In genomic region chr15:98776280-98777004, GRCm38 (mm10) we compare ENCODE assay signal across 8 mouse cellular contexts. TPM values are rescaled to one million over a fixed set of nuclear protein-coding genes. Genes with fewer than 3 reads are reported as not detected.
DNase-seq lines count a peak whose midpoint lies in the region; ATAC-seq and TF ChIP-seq lines count a peak whose summit lies in the region.
"Had no signal": no experiment of that assay in that cellular context is flagged by ENCODE, and none has a peak within 500 bp of the region (broad histone marks: within the 10 kb centered on the region; RNA-seq: fewer than 3 reads in every experiment).

No protein-coding gene starts in this region.

- dilution Hi-C loops in CH12.LX (cut with MboI; ENCODE audit: extremely low pct_ligation_motif_present, extremely low pct_unique_long_range_greater_than_20kb, low sequenced_read_pairs) = no loop called here

- H3K27me3 ChIP-seq in C2C12 (ENCODE audit: control insufficient read depth, insufficient read depth, insufficient read length) (no peaks in the 10 kb centered on the region), CH12.LX (replicated peaks) (peaks cover 2% of the 10 kb centered on the region)
- H3K27me3 ChIP-seq in midbrain, embryonic 15.5 days (replicated peaks) = peaks cover 99% of the 10 kb centered on the region

- under 1% methylated on average over 60 of the region's 62 CpGs for WGBS in midbrain, embryonic 15.5 days

- ATAC-seq in granulocyte monocyte progenitor cell, adult 5-6 weeks (replicated peaks; ENCODE audit: poor library complexity, severe bottlenecking) = peak; percentile 47
- 0 out of 2 replicates have a peak, but pooled peaks have one; percentile 56 for ATAC-seq in midbrain, embryonic 15.5 days (replicated peaks)

- peak overlapping the region; percentile 83 for H3K27ac ChIP-seq in CH12.LX (ENCODE audit: insufficient read depth, low read depth)
- H3K27ac ChIP-seq in midbrain, embryonic 15.5 days = no peak overlapping the region

- peaks cover 15 to 59% of the 10 kb centered on the region in 2 experiments for H3K4me1 ChIP-seq in CH12.LX (ENCODE audit: control insufficient read depth in 1 of 2, insufficient read depth in 2 of 2)
- H3K4me1 ChIP-seq in midbrain, embryonic 15.5 days = peaks cover 36% of the 10 kb centered on the region

- H3K9me3 ChIP-seq in CH12.LX (replicated peaks; ENCODE audit: low read length) = no peaks in the 10 kb centered on the region
- no peaks in the 10 kb centered on the region for H3K9me3 ChIP-seq in midbrain, embryonic 15.5 days

- peak; percentile 61; the same call in 1 of the 2 replicates for TF ChIP-seq POLR2A in CH12.LX (IDR thresholded peaks at IDR 0.05; ENCODE audit: low read depth, low read length)

- H3K4me3 ChIP-seq in C2C12 (ENCODE audit: insufficient read depth, poor library complexity, severe bottlenecking) = peak overlapping the region; percentile 63
- H3K4me3 ChIP-seq in CH12.LX (replicated peaks in 1 of 3; ENCODE audit: low read depth in 2 of 3, low read length in 2 of 3, poor library complexity in 1 of 3) = peak overlapping the region; percentile 57 to 64 (median 62)
- H3K4me3 ChIP-seq in midbrain, embryonic 15.5 days = peak overlapping the region; percentile 19

- H3K36me3 ChIP-seq in C2C12 (ENCODE audit: control insufficient read depth, insufficient read depth) = peaks cover 34% of the 10 kb centered on the region
- H3K36me3 ChIP-seq in CH12.LX (replicated peaks in 1 of 2; ENCODE audit: control insufficient read depth in 1 of 2, insufficient read depth in 1 of 2, low read length in 1 of 2) = peaks cover 9 to 29% of the 10 kb centered on the region in 2 experiments
- H3K36me3 ChIP-seq in midbrain, embryonic 15.5 days (replicated peaks) = no peaks in the 10 kb centered on the region

- H3K79me2 ChIP-seq in C2C12 (ENCODE audit: control insufficient read depth, insufficient read depth) = peaks cover 23% of the 10 kb centered on the region
- no peaks in the 10 kb centered on the region for H3K79me2 ChIP-seq in CH12.LX (replicated peaks; ENCODE audit: control insufficient read depth, extremely low read depth, insufficient read depth, poor library complexity, severe bottlenecking)

- no peak; the same call in none of the 2 replicates for TF ChIP-seq RAD21 in CH12.LX (IDR thresholded peaks at IDR 0.05; ENCODE audit: low read depth, low read length)

- TF ChIP-seq CTCF in C2C12 (IDR thresholded peaks at IDR 0.05; ENCODE audit: control insufficient read depth, insufficient read depth, insufficient read length) (peak; percentile 75), CH12.LX (conservative IDR thresholded peaks at IDR 0.05 in 1 of 2, IDR thresholded peaks at IDR 0.05 in 1 of 2; ENCODE audit: low read depth in 2 of 2, low read length in 2 of 2) (peak in 1 of 2 experiments; percentile 48; a peak in 2 of 4 replicates)

- H3K79me3 ChIP-seq in C2C12 (ENCODE audit: low read depth) = peaks cover 4% of the 10 kb centered on the region

- peak overlapping the region; percentile 67 for H3K4me2 ChIP-seq in CH12.LX (ENCODE audit: insufficient read depth, low read depth, poor library complexity, severe bottlenecking)
- peak overlapping the region; percentile 31 for H3K4me2 ChIP-seq in midbrain, embryonic 15.5 days

- peak; percentile 73 for TF ChIP-seq EP300 in CH12.LX (IDR thresholded peaks at IDR 0.05; ENCODE audit: low read length)

- in situ Hi-C loops in CH12.LX (cut with MboI; ENCODE audit: low pct_ligation_motif_present, low pct_unique_long_range_greater_than_20kb, low sequenced_read_pairs) = no loop called here

- peak overlapping the region; percentile 42 for H3K9ac ChIP-seq in CH12.LX (ENCODE audit: insufficient read depth, low read depth)
- no peak overlapping the region for H3K9ac ChIP-seq in midbrain, embryonic 15.5 days

- H3ac ChIP-seq in C2C12 (ENCODE audit: control insufficient read depth, insufficient read length, low read depth) = no peak overlapping the region

- DNase-seq in CH12.LX (ENCODE audit: extremely low read depth) = peak; percentile 84
- peak; percentile 27 to 61 for DNase-seq in kidney, postnatal 36 days
- no peak for DNase-seq in cerebellum, adult 11 months
- DNase-seq in layer of hippocampus, adult 9-11 months = no peak

TF ChIP-seq in C2C12, 6 proteins besides CTCF, POLR2A, EP300 and RAD21:
- TF ChIP-seq MYOG (IDR thresholded peaks at IDR 0.05; ENCODE audit: control insufficient read depth, extremely low read depth, insufficient read length) = no peak
- TF ChIP-seq MYOD1 (IDR thresholded peaks at IDR 0.05; ENCODE audit: control insufficient read depth, insufficient read length, low read depth) = no peak
- no peak for TF ChIP-seq USF1 (IDR thresholded peaks at IDR 0.05; ENCODE audit: low read depth)
- TF ChIP-seq MAX (IDR thresholded peaks at IDR 0.05) = no peak
- no peak for TF ChIP-seq CEBPB (IDR thresholded peaks at IDR 0.05; ENCODE audit: low read depth)
- TF ChIP-seq FOSL1 (IDR thresholded peaks at IDR 0.05; ENCODE audit: insufficient read depth, low read length, poor library complexity, severe bottlenecking) = no peak
TF ChIP-seq in C2C12: peak in this region for 0.

TF ChIP-seq in CH12.LX, 34 proteins besides CTCF, POLR2A, EP300 and RAD21 (continues in another document):
- TF ChIP-seq TCF12 (IDR thresholded peaks at IDR 0.05; ENCODE audit: low read depth, low read length) (peak; percentile 97), CHD2 (IDR thresholded peaks at IDR 0.05; ENCODE audit: low read length) (peak; percentile 60), ZMIZ1 (IDR thresholded peaks at IDR 0.05; ENCODE audit: low read depth, low read length) (peak; percentile 80), IRF4 (IDR thresholded peaks at IDR 0.05; ENCODE audit: low read depth, low read length) (peak; percentile 81), SIN3A (IDR thresholded peaks at IDR 0.05; ENCODE audit: low read length) (peak; percentile 77), E2F4 (IDR thresholded peaks at IDR 0.05; ENCODE audit: insufficient replicate concordance, low read depth, low read length) (0 out of 2 replicates have a peak, but pooled peaks have one; percentile 51), MXI1 (IDR thresholded peaks at IDR 0.05; ENCODE audit: low read depth, low read length) (peak; percentile 67; the same call in 1 of the 2 replicates), JUN (IDR thresholded peaks at IDR 0.05; ENCODE audit: insufficient read depth, low read depth, low read length) (no peak), HCFC1 (IDR thresholded peaks at IDR 0.05; ENCODE audit: low read depth, low read length) (peak; percentile 33; the same call in 1 of the 2 replicates), MAX (IDR thresholded peaks at IDR 0.05; ENCODE audit: low read length) (peak; percentile 60), KAT2A (IDR thresholded peaks at IDR 0.05; ENCODE audit: insufficient replicate concordance, low read length) (no peak), GABPA (IDR thresholded peaks at IDR 0.05; ENCODE audit: insufficient replicate concordance, low read depth, low read length) (no peak), TBP (conservative IDR thresholded peaks at IDR 0.05; ENCODE audit: low read depth, low read length) (no peak), ELF1 (IDR thresholded peaks at IDR 0.05; ENCODE audit: low read depth, low read length) (peak; percentile 66; the same call in 1 of the 2 replicates), MYC (IDR thresholded peaks at IDR 0.05; ENCODE audit: low read depth, low read length) (no peak), ZNF384 (IDR thresholded peaks at IDR 0.05; ENCODE audit: low read depth, low read length) (no peak; the same call in 1 of the 2 replicates), UBTF (IDR thresholded peaks at IDR 0.05; ENCODE audit: low read depth, low read length) (peak; percentile 98; the same call in 1 of the 2 replicates)

RNA-seq across cellular contexts. Expression of gene Wnt10b, which starts 1.5 kb away (rescaled TPM):
- polyA plus RNA-seq in C2C12 (2012; fragmentation: generic; extraction: Trizol) (14.5 TPM), CH12.LX (2012; ENCODE audit: insufficient read length, low read depth) (56.2 and 58.0 TPM in 2 replicates)
- total RNA-seq in CH12.LX (2012; rRNA removed) (19.1 and 25.4 TPM in 2 replicates), CH12.LX (2014; rRNA removed) (61.6 and 64.4 TPM in 2 replicates)
- 0.47 TPM in 1 of 2 replicates, not detected in the other for total RNA-seq in granulocyte monocyte progenitor cell, adult 5-6 weeks (2014; fragmentation: Nextera tagmentation)
- total RNA-seq in granulocyte monocyte progenitor cell, adult 5-6 weeks (2017) = 0.26 TPM in 1 of 2 replicates, not detected in the other
- 0.17 TPM in 1 of 2 replicates, not detected in the other for polyA plus RNA-seq in midbrain, embryonic 15.5 days (2015; fragmentation: Nextera tagmentation; extraction: Ambion mirVana)

RNA-seq across cellular contexts. Expression of gene Wnt1, which starts 13.2 kb away (rescaled TPM):
- polyA plus RNA-seq in C2C12 (2012; fragmentation: generic; extraction: Trizol) (0.09 TPM), CH12.LX (2012; ENCODE audit: insufficient read length, low read depth) (not detected in 2 replicates)
- total RNA-seq in CH12.LX (2012; rRNA removed) (not detected in 2 replicates), CH12.LX (2014; rRNA removed) (not detected in 2 replicates)
- not detected in 2 replicates for total RNA-seq in granulocyte monocyte progenitor cell, adult 5-6 weeks (2014; fragmentation: Nextera tagmentation)
- total RNA-seq in granulocyte monocyte progenitor cell, adult 5-6 weeks (2017) = not detected in 2 replicates
- 2.0 and 2.9 TPM in 2 replicates for polyA plus RNA-seq in midbrain, embryonic 15.5 days (2015; fragmentation: Nextera tagmentation; extraction: Ambion mirVana)
- total RNA-seq: heart, postnatal 14 days had no signal

RNA-seq across cellular contexts. Expression of gene Arf3, which starts 13.4 kb away (rescaled TPM):
- polyA plus RNA-seq in C2C12 (2012; fragmentation: generic; extraction: Trizol) (126 TPM), CH12.LX (2012; ENCODE audit: insufficient read length, low read depth) (158 and 182 TPM in 2 replicates)
- total RNA-seq in CH12.LX (2012; rRNA removed) (32.5 and 33.8 TPM in 2 replicates), CH12.LX (2014; rRNA removed) (33.9 and 41.0 TPM in 2 replicates)
- total RNA-seq in granulocyte monocyte progenitor cell, adult 5-6 weeks (2014; fragmentation: Nextera tagmentation) = 39.0 and 41.4 TPM in 2 replicates
- total RNA-seq in granulocyte monocyte progenitor cell, adult 5-6 weeks (2017) = 29.9 and 32.7 TPM in 2 replicates
- polyA plus RNA-seq in midbrain, embryonic 15.5 days (2015; fragmentation: Nextera tagmentation; extraction: Ambion mirVana) = 103 and 106 TPM in 2 replicates

RNA-seq across cellular contexts. Expression of gene Ddn, which starts 32.8 kb away (rescaled TPM):
- polyA plus RNA-seq in C2C12 (2012; fragmentation: generic; extraction: Trizol) (0.11 TPM), CH12.LX (2012; ENCODE audit: insufficient read length, low read depth) (0.08 TPM in 1 of 2 replicates, not detected in the other)
- total RNA-seq in CH12.LX (2012; rRNA removed) (0.04 TPM in 1 of 2 replicates, not detected in the other), CH12.LX (2014; rRNA removed) (not detected in 2 replicates)
- total RNA-seq in granulocyte monocyte progenitor cell, adult 5-6 weeks (2014; fragmentation: Nextera tagmentation) = not detected in 2 replicates
- not detected in 2 replicates for total RNA-seq in granulocyte monocyte progenitor cell, adult 5-6 weeks (2017)
- 0.52 and 0.81 TPM in 2 replicates for polyA plus RNA-seq in midbrain, embryonic 15.5 days (2015; fragmentation: Nextera tagmentation; extraction: Ambion mirVana)

RNA-seq across cellular contexts. Expression of gene Fkbp11, which starts 48.4 kb away (rescaled TPM):
- polyA plus RNA-seq in C2C12 (2012; fragmentation: generic; extraction: Trizol) (103 TPM), CH12.LX (2012; ENCODE audit: insufficient read length, low read depth) (22.2 and 27.6 TPM in 2 replicates)
- total RNA-seq in CH12.LX (2012; rRNA removed) (75.0 and 132 TPM in 2 replicates), CH12.LX (2014; rRNA removed) (21.0 and 23.4 TPM in 2 replicates)
- total RNA-seq in granulocyte monocyte progenitor cell, adult 5-6 weeks (2014; fragmentation: Nextera tagmentation) = 37.6 and 39.9 TPM in 2 replicates
- 63.8 and 66.3 TPM in 2 replicates for total RNA-seq in granulocyte monocyte progenitor cell, adult 5-6 weeks (2017)
- 3.8 and 4.6 TPM in 2 replicates for polyA plus RNA-seq in midbrain, embryonic 15.5 days (2015; fragmentation: Nextera tagmentation; extraction: Ambion mirVana)

Comparison
In these comparisons a context has a peak if more than half of its experiments do, and no peak if none do; other contexts are left out.
1. DNase-seq: peak in CH12.LX (single experiment) and kidney, postnatal 36 days (2 of 2); none in cerebellum, adult 11 months (single experiment) and layer of hippocampus, adult 9-11 months (single experiment).
2. RNA of gene Wnt10b, which starts 1.5 kb away (polyA plus RNA-seq): 56.2 to 58.0 TPM in CH12.LX and 14.5 TPM in C2C12 (single experiment); 0.17 TPM in midbrain, embryonic 15.5 days; every median in the first group is over 10 times any median in the second.
3. Peak in every context shown above with its lines, with median percentiles within 50 percentile points of each other: H3K4me3 ChIP-seq.